Mouse (Mus musculus) B cell, adult 2 months (primary cell): ENCODE results near the gene Chrna3.

ENCODE experiments used
- DNase-seq, 2 experiments: peaks; one replicate each; pipeline ENCODE4 v3.0.0; 2022

Chrna3 gene

DNA sequence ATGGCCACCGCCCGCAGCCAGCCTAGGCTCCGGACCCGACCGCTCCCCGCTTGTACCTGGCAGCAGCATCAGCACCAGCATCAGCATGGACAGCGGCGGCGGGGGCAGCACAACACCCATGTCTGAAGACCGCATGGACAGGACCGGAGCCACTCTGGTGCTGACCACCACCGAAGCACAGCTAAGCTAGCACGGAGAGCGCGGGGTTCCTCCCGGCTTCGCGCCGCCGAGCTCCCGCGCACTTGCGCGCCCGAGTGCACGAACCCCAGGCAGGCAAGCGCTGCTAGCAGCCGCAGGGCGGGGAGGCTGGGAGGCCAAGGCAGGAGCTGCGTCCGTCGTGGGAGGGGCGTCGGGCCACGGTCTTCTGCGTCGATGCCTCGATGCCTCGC lies at the start of gene Chrna3:
Gene Chrna3 (minus strand): TSS at position 288 of the 389 bp plus-strand sequence.
- DNase-seq: no peak

DNA sequence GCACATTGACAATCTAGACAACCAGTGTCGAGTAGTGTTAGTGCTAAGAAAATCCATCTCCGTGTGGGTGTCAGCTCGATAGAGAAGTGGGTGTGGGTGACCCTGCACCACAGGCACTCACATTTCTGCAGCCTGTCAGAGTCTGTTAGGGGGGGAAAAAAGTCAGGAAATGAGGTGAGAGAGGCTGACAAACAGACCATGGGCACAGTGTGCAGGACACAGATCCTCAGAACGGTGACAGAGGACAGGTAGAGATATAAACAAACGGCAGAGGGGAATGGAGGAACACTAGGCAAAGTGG lies 41.6 kb upstream of the Chrna3 start:
- DNase-seq: no peak

- no peak for DNase-seq
These were observed 41.0 kb upstream of the Chrna3 start for GRCm38 (mm10) chr9:55067260-55067964.

DNA sequence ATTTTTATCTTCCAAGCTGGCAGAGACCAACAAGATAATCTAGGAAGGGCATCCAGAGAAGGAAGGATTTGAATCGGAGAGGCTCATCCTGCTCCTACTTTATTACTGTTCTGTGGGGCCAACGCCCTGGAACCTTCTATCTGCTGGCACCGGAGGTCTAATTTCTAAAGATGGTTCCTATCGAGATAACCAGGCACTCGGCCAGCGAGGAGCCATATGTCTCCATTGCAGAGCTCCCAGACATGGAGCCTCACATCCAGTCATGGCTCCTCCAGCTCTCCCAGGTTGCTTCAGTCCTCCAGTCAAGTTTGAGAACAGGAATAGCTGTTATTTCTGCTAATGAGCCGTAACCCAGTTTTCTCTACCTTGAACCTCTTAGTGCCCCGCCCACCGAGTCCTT lies 38.9 kb upstream of the Chrna3 start:
- no peak for DNase-seq

GRCm38 (mm10) chr9:55058067-55058466 lies 31.7 kb upstream of the Chrna3 start:
- DNase-seq: no peak

GRCm38 (mm10) chr9:55055386-55055930 lies 29.1 kb upstream of the Chrna3 start:
- DNase-seq: no peak

DNA sequence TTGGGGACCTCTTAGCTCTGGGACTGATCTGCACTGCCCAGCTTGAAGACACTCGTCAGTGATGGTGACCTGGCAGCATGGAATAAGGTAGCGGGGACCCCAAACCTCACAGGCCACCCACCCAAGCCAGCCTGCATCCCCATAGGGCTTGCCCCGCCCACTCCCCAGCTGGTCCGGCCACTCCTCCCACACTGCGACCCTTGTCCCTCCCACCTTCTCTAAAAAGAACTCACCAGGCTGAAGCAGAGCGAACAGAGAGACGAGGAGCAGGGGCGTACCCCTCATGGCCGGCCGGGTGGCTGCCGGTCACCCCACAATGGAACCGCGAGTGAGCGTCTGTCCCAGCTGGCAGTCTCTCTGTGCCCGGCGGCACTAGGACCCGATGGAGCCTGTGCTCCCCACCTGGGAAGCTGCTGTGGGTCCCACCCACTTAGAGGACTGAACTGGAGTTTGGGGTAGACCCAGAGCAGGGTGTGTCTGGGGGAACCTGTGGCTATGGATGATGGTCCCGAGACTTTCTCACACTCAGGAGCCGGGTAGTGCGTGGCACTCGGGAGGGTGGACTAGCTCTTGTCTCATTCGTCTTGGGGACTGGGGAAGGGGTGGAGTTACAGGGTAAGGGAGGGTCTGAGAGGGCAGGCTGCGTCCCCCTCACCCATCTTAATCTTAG lies 22.0 kb upstream of the Chrna3 start, which contains the start of gene Chrnb4:
Gene Chrnb4 (minus strand): TSS at position 569 of the 670 bp plus-strand sequence.
- peak in 1 of 2 experiments; percentile 8 for DNase-seq

DNA sequence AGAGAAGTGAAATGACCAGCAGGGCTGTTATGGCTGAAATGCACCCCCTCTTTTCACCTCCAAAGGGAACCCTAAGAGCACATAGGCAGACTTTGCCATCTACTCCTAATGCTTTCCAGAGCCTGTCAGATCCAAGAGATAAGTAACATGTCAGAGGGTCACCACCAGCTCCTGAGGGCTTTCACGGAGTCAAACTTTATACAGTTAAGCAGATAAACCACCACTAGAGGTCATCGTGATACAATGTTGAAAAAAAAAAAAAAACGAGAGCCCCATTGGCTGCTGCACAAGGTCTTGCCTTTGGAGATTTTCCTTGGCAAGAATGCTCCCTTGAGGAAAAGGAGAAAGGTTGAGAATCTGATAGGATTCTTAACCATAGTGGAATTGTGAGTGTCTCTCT lies 20.4 kb upstream of the Chrna3 start:
- DNase-seq: no peak

DNA sequence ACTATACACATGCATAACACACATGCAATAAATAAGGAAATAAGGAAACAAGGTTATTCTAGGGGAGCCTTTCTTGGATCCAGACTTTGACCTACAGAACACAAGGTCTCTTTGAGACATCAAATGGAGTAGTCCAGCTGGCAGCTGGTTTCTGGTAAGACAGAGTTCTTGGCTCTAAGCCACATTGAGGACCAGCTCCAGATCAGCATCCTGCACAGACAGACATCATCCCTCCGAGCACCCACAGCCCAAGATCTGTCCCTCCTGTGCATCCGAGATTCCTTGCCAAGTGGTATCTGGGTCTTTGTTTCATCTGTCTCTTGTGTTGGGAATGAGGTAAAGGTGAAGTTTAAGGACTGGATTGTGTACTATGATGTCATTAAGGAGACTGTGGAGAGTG lies 18.6 kb upstream of the Chrna3 start:
- no peak for DNase-seq

DNA sequence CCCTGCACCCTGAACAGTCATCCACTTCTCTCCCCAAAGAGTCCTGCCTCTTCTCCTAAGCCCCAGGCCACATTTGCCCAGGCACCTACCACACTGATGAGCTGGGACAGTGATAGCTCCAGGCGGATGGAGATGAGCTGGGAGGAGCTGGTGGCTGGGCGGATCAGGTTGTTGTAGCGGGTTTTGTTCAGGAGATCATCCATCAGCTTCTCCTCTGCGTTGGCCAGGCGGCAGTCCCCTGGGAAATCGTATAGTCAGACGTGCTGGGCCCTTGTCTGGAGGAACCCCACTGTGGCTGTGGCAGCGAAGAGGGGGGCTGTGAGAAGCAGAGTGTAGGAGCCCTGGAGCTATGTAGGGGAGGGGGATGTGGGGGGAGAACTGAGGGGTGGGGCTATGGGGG lies 17.3 kb upstream of the Chrna3 start:
- no peak for DNase-seq

- DNase-seq: no peak
These were observed 15.0 kb upstream of the Chrna3 start for GRCm38 (mm10) chr9:55041389-55041788.

GRCm38 (mm10) chr9:55039983-55040382 lies 13.6 kb upstream of the Chrna3 start:
- DNase-seq: no peak

DNA sequence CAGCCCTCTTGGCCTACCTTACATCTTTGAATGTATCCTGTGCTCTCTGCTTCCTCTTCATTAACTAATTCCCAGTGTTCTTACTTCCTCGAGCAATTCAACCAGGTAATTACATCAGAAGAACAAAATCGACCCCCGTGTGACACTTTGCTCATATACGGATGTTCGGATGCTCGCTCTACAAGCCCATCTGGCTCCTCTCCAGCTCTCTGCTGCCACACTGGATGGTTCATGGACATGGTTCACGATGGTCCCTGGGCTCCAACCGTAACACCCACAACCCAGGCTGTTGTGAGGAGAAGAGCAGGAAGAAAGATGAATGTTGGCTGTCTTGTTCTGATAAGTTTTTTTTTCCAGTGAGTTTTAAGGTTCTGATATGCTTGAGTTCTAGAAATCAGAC lies 12.6 kb upstream of the Chrna3 start:
- DNase-seq: no peak

- DNase-seq: no peak
These were observed 5.2 kb upstream of the Chrna3 start for GRCm38 (mm10) chr9:55031435-55032167.

GRCm38 (mm10) chr9:55025534-55026274 lies 658 bp downstream of the Chrna3 start:
- no peak for DNase-seq

DNA sequence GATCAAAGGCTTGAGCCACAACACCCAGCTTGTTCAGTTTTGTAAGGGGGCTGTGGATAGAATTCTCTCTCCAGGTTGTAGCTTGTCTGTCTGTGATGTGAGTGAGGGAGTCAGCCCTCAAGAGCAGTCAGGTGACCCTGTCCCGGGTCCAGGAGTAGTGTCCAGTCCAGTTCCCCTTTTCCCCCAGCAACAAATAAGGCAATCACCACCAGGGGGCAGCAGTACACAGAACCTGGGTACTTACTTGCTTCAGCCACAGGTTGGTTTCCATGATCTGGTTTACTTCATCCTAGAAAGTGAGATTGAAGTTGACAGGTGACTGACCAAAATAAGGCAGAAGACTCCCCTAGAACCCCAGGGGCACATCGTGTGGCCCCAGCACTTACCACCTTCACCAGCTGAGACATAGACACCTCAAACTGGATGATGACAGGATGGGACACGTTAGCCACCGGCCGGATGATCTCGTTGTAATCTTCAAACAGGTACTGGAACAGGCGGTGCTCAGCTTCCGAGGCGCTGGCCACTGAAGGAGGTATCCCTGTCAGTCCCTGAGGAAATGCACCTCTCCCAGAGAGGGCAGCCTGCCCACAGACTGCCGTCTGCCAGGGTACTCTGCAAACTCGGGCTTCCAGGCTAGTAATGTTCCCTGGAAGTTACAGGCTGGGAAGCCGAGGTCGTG lies 2.3 kb downstream of the Chrna3 start:
- DNase-seq: peak; percentile 87 to 88

DNA sequence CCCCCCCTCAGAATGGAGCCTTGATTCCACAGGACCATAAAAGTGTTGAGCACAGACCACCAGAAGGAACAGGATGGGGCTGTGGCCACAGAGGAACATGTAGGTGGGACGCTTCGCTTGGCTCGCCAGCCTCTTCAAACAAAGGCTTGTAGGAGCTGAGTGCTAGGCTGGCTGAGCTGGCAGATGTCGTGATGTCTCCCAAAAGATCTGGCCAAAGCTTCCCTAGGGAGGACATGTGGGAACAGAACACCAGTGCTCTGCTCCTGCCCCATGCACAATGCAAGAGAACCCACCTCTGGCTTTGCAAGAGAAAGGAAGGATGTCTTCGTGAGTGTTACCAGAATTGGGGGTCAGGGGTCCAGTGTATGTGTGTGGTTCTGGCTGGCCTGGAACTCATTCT lies 3.0 kb downstream of the Chrna3 start:
- DNase-seq: no peak

DNA sequence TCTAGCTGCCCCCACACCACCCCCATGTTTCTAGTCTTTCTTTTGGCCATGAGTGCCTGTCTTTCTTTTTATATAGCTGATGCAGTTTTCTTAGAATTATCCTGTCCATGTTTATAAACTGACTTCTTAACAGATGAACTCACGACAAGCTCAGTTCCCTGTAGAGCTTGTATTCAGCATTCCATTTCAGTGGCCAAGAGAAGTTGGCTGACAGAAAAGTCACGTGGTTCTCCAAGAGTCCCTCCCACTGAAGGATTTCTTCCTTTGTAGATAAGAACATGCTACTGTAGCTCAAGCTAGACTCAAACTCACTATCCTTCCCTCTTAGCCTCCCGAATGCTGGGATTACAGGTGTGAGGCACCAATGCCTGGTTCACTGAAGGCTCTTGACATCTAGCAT lies 9.4 kb downstream of the Chrna3 start:
- DNase-seq: no peak

DNA sequence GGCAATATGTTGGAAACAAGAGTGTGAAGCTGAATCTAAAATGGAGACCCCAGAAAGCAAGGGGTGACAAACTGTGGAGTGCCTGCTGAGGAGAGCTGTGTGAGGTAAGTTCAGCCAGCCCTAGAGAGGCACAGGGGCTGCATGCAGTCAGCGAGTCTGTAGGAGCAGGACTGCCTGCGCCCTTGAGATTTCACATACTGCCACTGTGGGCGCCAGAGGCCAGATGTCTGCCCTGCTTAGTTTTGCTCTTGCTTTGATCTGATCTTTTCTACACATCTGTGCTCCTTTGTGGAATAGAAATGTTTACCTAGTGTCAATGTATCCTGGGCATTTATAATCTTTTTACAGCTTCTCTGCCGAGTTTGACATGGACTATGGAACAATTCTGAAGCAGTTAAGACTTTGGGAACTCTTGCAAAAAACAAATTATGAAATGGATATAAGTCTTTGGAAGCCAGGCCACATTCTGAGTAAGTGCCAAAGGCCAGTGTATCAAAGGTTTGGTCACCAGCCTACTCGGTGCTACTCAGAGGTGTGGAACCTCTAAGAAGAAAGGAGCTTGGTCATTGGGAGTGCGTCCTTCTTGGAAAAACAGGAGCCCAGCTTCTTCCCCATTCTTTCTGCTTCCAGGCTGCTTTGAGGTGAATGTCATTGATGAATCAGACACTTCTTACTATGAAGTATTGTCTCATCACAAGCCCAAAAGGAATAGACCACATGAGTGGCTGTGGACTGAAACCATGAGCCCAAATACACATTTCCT lies 15.6 kb downstream of the Chrna3 start:
- DNase-seq: no peak

- no peak for DNase-seq
These were observed 16.7 kb downstream of the Chrna3 start for GRCm38 (mm10) chr9:55009692-55010091.

DNA sequence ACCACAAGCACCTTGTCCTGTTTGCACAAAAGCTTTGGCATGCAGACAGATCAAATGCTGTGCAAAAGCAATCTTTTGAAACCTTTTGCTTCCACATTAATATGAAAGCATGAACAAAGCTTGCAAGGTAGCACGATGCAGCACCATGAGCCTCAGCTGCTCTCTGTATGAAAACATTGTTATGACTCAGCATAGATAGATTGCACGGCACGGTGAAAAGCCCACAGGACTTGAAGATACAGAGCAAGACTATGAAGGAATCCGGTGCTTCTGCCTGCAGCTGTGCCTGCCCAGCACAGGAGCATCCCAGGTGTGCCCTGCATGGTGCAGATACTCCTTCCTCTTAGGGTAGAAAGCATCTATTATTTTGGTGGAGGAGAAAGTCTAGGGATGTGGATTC lies 22.8 kb downstream of the Chrna3 start:
- no peak for DNase-seq

- no peak for DNase-seq
These were observed 30.7 kb downstream of the Chrna3 start for GRCm38 (mm10) chr9:54995645-54996044.
